Mouse (Mus musculus): ENCODE data around the gene Ntpcr.

DNA sequence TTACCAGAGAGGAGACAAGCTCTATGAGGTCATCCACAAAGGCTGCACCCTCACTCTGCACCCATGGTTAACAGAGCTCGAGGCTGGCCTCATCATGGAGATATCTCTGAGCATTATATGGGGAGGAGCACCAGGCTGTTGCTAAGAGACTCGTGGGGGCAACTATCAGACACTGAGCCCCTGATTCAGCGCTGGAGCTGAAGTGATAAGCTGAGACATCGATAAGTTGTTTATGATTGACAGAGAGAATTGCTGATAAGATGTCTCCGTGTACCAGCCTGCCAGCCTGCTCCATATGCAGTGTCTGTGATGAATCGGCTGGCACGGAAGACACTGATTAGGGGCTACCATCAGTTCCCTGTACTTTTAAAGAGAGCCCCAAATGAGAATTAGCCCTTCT is 57.1 kb downstream of the Ntpcr start:
- TF ChIP-seq EP300 (optimal IDR thresholded peaks at IDR 0.05) (no peak), CTCF (IDR thresholded peaks at IDR 0.05; ENCODE audit: low read depth) (no peak)
